24 mouse cellular contexts compared by ENCODE assay signal in genomic region chr2:73002451-73002850, GRCm38 (mm10). TPM values are rescaled to one million over a fixed set of nuclear protein-coding genes. Genes with fewer than 3 reads are reported as not detected.
DNase-seq lines count a peak whose midpoint lies in the region; ATAC-seq and TF ChIP-seq lines count a peak whose summit lies in the region.
"Had no signal": no experiment of that assay in that cellular context is flagged by ENCODE, and none has a peak within 500 bp of the region (broad histone marks: within the 10 kb centered on the region; RNA-seq: fewer than 3 reads in every experiment).

No protein-coding gene starts in this region.

- TF ChIP-seq EP300 in liver, embryonic 14.5 days (IDR thresholded peaks at IDR 0.05; ENCODE audit: low read depth): no peak

- no peaks in the 10 kb centered on the region for H3K36me3 ChIP-seq in heart, embryonic 13.5 days
- no peaks in the 10 kb centered on the region for H3K36me3 ChIP-seq in heart, embryonic 11.5 days (ENCODE audit: control insufficient read depth, insufficient read depth, low read length)
- H3K36me3 ChIP-seq in liver, embryonic 14.5 days (replicated peaks; ENCODE audit: control insufficient read depth, insufficient read depth, low read depth): no peaks in the 10 kb centered on the region
- no peaks in the 10 kb centered on the region for H3K36me3 ChIP-seq in hindbrain, embryonic 11.5 days (ENCODE audit: control insufficient read depth, insufficient read depth, low read length)
- no peaks in the 10 kb centered on the region for H3K36me3 ChIP-seq in kidney, adult 2 months (ENCODE audit: control insufficient read depth, insufficient read depth, low read length)
- H3K36me3 ChIP-seq: embryonic facial prominence, embryonic 12.5 days; hindbrain, embryonic 15.5 days; midbrain, embryonic 15.5 days had no signal

- no peaks in the 10 kb centered on the region for H3K27me3 ChIP-seq in heart, embryonic 13.5 days (replicated peaks)
- no peaks in the 10 kb centered on the region for H3K27me3 ChIP-seq in heart, embryonic 11.5 days (ENCODE audit: control insufficient read depth, insufficient read depth, low read length)
- no peaks in the 10 kb centered on the region for H3K27me3 ChIP-seq in liver, embryonic 14.5 days (ENCODE audit: control insufficient read depth, insufficient read depth, low read length)
- no peaks in the 10 kb centered on the region for H3K27me3 ChIP-seq in hindbrain, embryonic 11.5 days (ENCODE audit: control insufficient read depth, insufficient read depth, low read length)
- H3K27me3 ChIP-seq in kidney, adult 2 months (replicated peaks; ENCODE audit: control insufficient read depth, insufficient read depth, low read length): no peaks in the 10 kb centered on the region
- H3K27me3 ChIP-seq: embryonic facial prominence, embryonic 12.5 days; hindbrain, embryonic 15.5 days; midbrain, embryonic 15.5 days had no signal

- peak; percentile 41 for DNase-seq in CD4-positive, CD25-positive, alpha-beta regulatory T cell, adult 2 months (ENCODE audit: low read depth, low spot score)
- no peak for DNase-seq in liver, embryonic 14.5 days (ENCODE audit: low read depth in 3 of 3, low spot score in 3 of 3)
- no peak for DNase-seq in hindbrain, embryonic 11.5 days (ENCODE audit: low spot score)
- no peak for DNase-seq in kidney, postnatal 10 days
- no peak for DNase-seq in kidney, adult 2 months
- DNase-seq: cerebellum, adult 9-11 months; right cerebral cortex, postnatal 25 days had no signal

- no peak overlapping the region for H3K4me3 ChIP-seq in heart, embryonic 13.5 days
- no peak overlapping the region for H3K4me3 ChIP-seq in heart, embryonic 11.5 days (ENCODE audit: low read depth, low read length)
- H3K4me3 ChIP-seq in bone marrow macrophage, adult 2 months (ENCODE audit: insufficient read depth, low read length): no peak overlapping the region
- no peak overlapping the region for H3K4me3 ChIP-seq in liver, embryonic 14.5 days (ENCODE audit: insufficient read depth in 1 of 2, low read depth in 2 of 2, low read length in 2 of 2)
- H3K4me3 ChIP-seq in hindbrain, embryonic 11.5 days (ENCODE audit: low read depth, low read length): no peak overlapping the region
- no peak overlapping the region for H3K4me3 ChIP-seq in kidney, adult 2 months (ENCODE audit: insufficient read depth, low read depth, low read length)
- H3K4me3 ChIP-seq: embryonic facial prominence, embryonic 12.5 days; hindbrain, embryonic 15.5 days; midbrain, embryonic 15.5 days had no signal

- no peak for ATAC-seq in heart, embryonic 13.5 days (ENCODE audit: extremely low read depth, insufficient number of reproducible peaks, low FRiP score, low TSS enrichment)
- ATAC-seq in heart, embryonic 11.5 days (replicated peaks; ENCODE audit: insufficient number of reproducible peaks, low FRiP score, low TSS enrichment): no peak
- ATAC-seq in liver, embryonic 14.5 days (ENCODE audit: insufficient read depth): peak; percentile 75
- no peak for ATAC-seq in hindbrain, embryonic 11.5 days (ENCODE audit: low FRiP score)
- ATAC-seq: forebrain, embryonic 16.5 days; intestine, postnatal 0 days; midbrain, embryonic 15.5 days had no signal

- no peak for TF ChIP-seq POLR2A in bone marrow macrophage, adult 2 months (IDR thresholded peaks at IDR 0.05; ENCODE audit: borderline replicate concordance, low read depth, low read length)
- no peak for TF ChIP-seq POLR2A in kidney, adult 2 months (IDR thresholded peaks at IDR 0.05; ENCODE audit: low read depth, low read length)

- no peaks in the 10 kb centered on the region for H3K9me3 ChIP-seq in heart, embryonic 13.5 days
- H3K9me3 ChIP-seq in heart, embryonic 11.5 days (replicated peaks; ENCODE audit: control insufficient read depth, low read length): no peaks in the 10 kb centered on the region
- no peaks in the 10 kb centered on the region for H3K9me3 ChIP-seq in liver, embryonic 14.5 days (ENCODE audit: control insufficient read depth, low read length)
- H3K9me3 ChIP-seq in hindbrain, embryonic 11.5 days (ENCODE audit: control insufficient read depth, low read length): no peaks in the 10 kb centered on the region
- H3K9me3 ChIP-seq: embryonic facial prominence, embryonic 12.5 days; hindbrain, embryonic 15.5 days; midbrain, embryonic 15.5 days had no signal

- no peak for TF ChIP-seq CTCF in bone marrow macrophage, adult 2 months (IDR thresholded peaks at IDR 0.05; ENCODE audit: low read depth, low read length)
- no peak for TF ChIP-seq CTCF in liver, embryonic 14.5 days (IDR thresholded peaks at IDR 0.05; ENCODE audit: low read depth)
- TF ChIP-seq CTCF in kidney, adult 2 months (conservative IDR thresholded peaks at IDR 0.05; ENCODE audit: insufficient read depth, insufficient read length, low read depth, low read length): no peak

- no peak overlapping the region for H3K9ac ChIP-seq in heart, embryonic 13.5 days
- no peak overlapping the region for H3K9ac ChIP-seq in heart, embryonic 11.5 days (ENCODE audit: low read depth, low read length)
- H3K9ac ChIP-seq in liver, embryonic 14.5 days (replicated peaks): no peak overlapping the region; the same call in 1 of the 2 replicates
- no peak overlapping the region for H3K9ac ChIP-seq in hindbrain, embryonic 11.5 days (ENCODE audit: low read depth, low read length)
- H3K9ac ChIP-seq: embryonic facial prominence, embryonic 12.5 days; hindbrain, embryonic 15.5 days; midbrain, embryonic 15.5 days had no signal

- WGBS in heart, embryonic 13.5 days: 71% methylated on average over 6 of the region's 6 CpGs
- 74% methylated on average over 6 of the region's 6 CpGs for WGBS in heart, embryonic 11.5 days (ENCODE audit: insufficient replicate concordance)
- WGBS in liver, embryonic 14.5 days (ENCODE audit: insufficient replicate concordance): 35% methylated on average over 6 of the region's 6 CpGs
- WGBS in hindbrain, embryonic 11.5 days: 88% methylated on average over 6 of the region's 6 CpGs
- 91% methylated on average over 6 of the region's 6 CpGs for WGBS in kidney, adult 2 months

- peak overlapping the region; percentile 7; the same call in 1 of the 2 replicates for H3K27ac ChIP-seq in heart, embryonic 13.5 days (replicated peaks)
- H3K27ac ChIP-seq in heart, embryonic 11.5 days (ENCODE audit: low read depth, low read length): no peak overlapping the region
- H3K27ac ChIP-seq in bone marrow macrophage, adult 2 months (ENCODE audit: insufficient read depth, low read depth, low read length): peak overlapping the region; percentile 69
- peak overlapping the region; percentile 83 for H3K27ac ChIP-seq in liver, embryonic 14.5 days
- H3K27ac ChIP-seq in hindbrain, embryonic 11.5 days (ENCODE audit: low read depth, low read length): no peak overlapping the region
- H3K27ac ChIP-seq in kidney, adult 2 months (ENCODE audit: insufficient read depth, low read depth, low read length): no peak overlapping the region

- peaks cover 45% of the 10 kb centered on the region for H3K4me1 ChIP-seq in heart, embryonic 13.5 days
- peaks cover 15% of the 10 kb centered on the region for H3K4me1 ChIP-seq in heart, embryonic 11.5 days (ENCODE audit: control insufficient read depth, insufficient read depth, low read length)
- H3K4me1 ChIP-seq in bone marrow macrophage, adult 2 months (ENCODE audit: control insufficient read depth, insufficient read depth, low read length): peaks cover 47% of the 10 kb centered on the region
- H3K4me1 ChIP-seq in liver, embryonic 14.5 days (replicated peaks; ENCODE audit: control insufficient read depth in 2 of 2, insufficient read depth in 2 of 2, low read length in 1 of 2): peaks cover 46 to 59% of the 10 kb centered on the region in 2 experiments
- H3K4me1 ChIP-seq in hindbrain, embryonic 11.5 days (replicated peaks; ENCODE audit: control insufficient read depth, insufficient read depth, low read length): peaks cover 6% of the 10 kb centered on the region; the same call in 1 of the 2 replicates
- H3K4me1 ChIP-seq in kidney, adult 2 months (ENCODE audit: control insufficient read depth, insufficient read depth, low read length): no peaks in the 10 kb centered on the region

- no peak overlapping the region for H3K4me2 ChIP-seq in heart, embryonic 13.5 days
- no peak overlapping the region for H3K4me2 ChIP-seq in heart, embryonic 11.5 days
- H3K4me2 ChIP-seq in liver, embryonic 14.5 days (ENCODE audit: low read depth): peak overlapping the region; percentile 47
- no peak overlapping the region for H3K4me2 ChIP-seq in hindbrain, embryonic 11.5 days (replicated peaks; ENCODE audit: low read depth, low read length)
- H3K4me2 ChIP-seq: midbrain, embryonic 15.5 days had no signal

RNA-seq across cellular contexts. Expression of gene Gm11084, which starts 15.9 kb away (rescaled TPM):
- polyA plus RNA-seq in heart, embryonic 13.5 days (2015; fragmentation: Nextera tagmentation; extraction: Ambion mirVana): not detected in 2 replicates
- not detected in 2 replicates for polyA plus RNA-seq in heart, embryonic 11.5 days (2014; fragmentation: Nextera tagmentation; extraction: Ambion mirVana)
- polyA plus RNA-seq in bone marrow macrophage, adult 2 months (2012; ENCODE audit: insufficient read depth, insufficient read length, missing spikeins): not detected in 2 replicates
- not detected in 2 replicates for polyA plus RNA-seq in liver, embryonic 14.5 days (2012; rRNA removed)
- not detected in 2 replicates for polyA plus RNA-seq in liver, embryonic 14.5 days (2014; fragmentation: Nextera tagmentation; extraction: Ambion mirVana)
- not detected in 2 replicates for polyA plus RNA-seq in hindbrain, embryonic 11.5 days (2014; fragmentation: Nextera tagmentation; extraction: Ambion mirVana)
- not detected in 2 replicates for polyA plus RNA-seq in kidney, adult 2 months (2012; rRNA removed)
- polyA plus RNA-seq: adrenal gland, adult 2 months; cortical plate, adult 2 months; embryonic facial prominence, embryonic 12.5 days; forebrain, embryonic 16.5 days; gonadal fat pad, adult 2 months; heart, embryonic 14.5 days; hindbrain, embryonic 15.5 days; intestine, postnatal 0 days; kidney, postnatal 0 days; liver, adult 2 months; midbrain, embryonic 15.5 days; stomach, embryonic 16.5 days; thymus, adult 2 months; urinary bladder, adult 2 months had no signal

RNA-seq across cellular contexts. Expression of gene Sp3, which starts 22.2 kb away (rescaled TPM):
- 30.5 and 31.0 TPM in 2 replicates for polyA plus RNA-seq in heart, embryonic 13.5 days (2015; fragmentation: Nextera tagmentation; extraction: Ambion mirVana)
- polyA plus RNA-seq in heart, embryonic 11.5 days (2014; fragmentation: Nextera tagmentation; extraction: Ambion mirVana): 37.0 and 40.2 TPM in 2 replicates
- polyA plus RNA-seq in bone marrow macrophage, adult 2 months (2012; ENCODE audit: insufficient read depth, insufficient read length, missing spikeins): 65.5 and 72.8 TPM in 2 replicates
- polyA plus RNA-seq in liver, embryonic 14.5 days (2012; rRNA removed): 13.1 and 19.0 TPM in 2 replicates
- 35.0 and 36.2 TPM in 2 replicates for polyA plus RNA-seq in liver, embryonic 14.5 days (2014; fragmentation: Nextera tagmentation; extraction: Ambion mirVana)
- 66.3 and 67.1 TPM in 2 replicates for polyA plus RNA-seq in hindbrain, embryonic 11.5 days (2014; fragmentation: Nextera tagmentation; extraction: Ambion mirVana)
- 13.5 and 13.7 TPM in 2 replicates for polyA plus RNA-seq in kidney, adult 2 months (2012; rRNA removed)

Comparison
In these comparisons a context has a peak if more than half of its experiments do, and no peak if none do; other contexts are left out.
1. H3K27ac ChIP-seq: peak in heart, embryonic 13.5 days (single experiment), bone marrow macrophage, adult 2 months (single experiment) and liver, embryonic 14.5 days (single experiment); none in heart, embryonic 11.5 days (single experiment), hindbrain, embryonic 11.5 days (single experiment) and kidney, adult 2 months (single experiment).